Comparison of ENCODE assay signal across 22 mouse cellular contexts in genomic region chr11:115876438-115876837, GRCm38 (mm10). TPM values are rescaled to one million over a fixed set of nuclear protein-coding genes. Genes with fewer than 3 reads are reported as not detected.
A peak's percentile ranks its signal among the peaks of the same experiment; 100 is the strongest.
DNase-seq lines count a peak whose midpoint lies in the region; ATAC-seq and TF ChIP-seq lines count a peak whose summit lies in the region.
"Had no signal": no experiment of that assay in that cellular context is flagged by ENCODE, and none has a peak within 500 bp of the region (broad histone marks: within the 10 kb centered on the region; RNA-seq: fewer than 3 reads in every experiment).

No protein-coding gene starts in this region.

- no peak overlapping the region for H3K4me3 ChIP-seq in layer of hippocampus, adult 2 months
- H3K4me3 ChIP-seq in ES-Bruce4 (ENCODE audit: low read depth, low read length), result no peak overlapping the region
- H3K4me3 ChIP-seq in intestine, embryonic 14.5 days (ENCODE audit: low read depth, low read length), result no peak overlapping the region
- no peak overlapping the region for H3K4me3 ChIP-seq in left cerebral cortex, adult 2 months
- H3K4me3 ChIP-seq: heart, embryonic 13.5 days; liver, embryonic 15.5 days; midbrain, embryonic 12.5 days; myocyte; neural tube, embryonic 15.5 days had no signal

- TF ChIP-seq CTCF in layer of hippocampus, adult 2 months (conservative IDR thresholded peaks at IDR 0.05), result peak; percentile 30
- TF ChIP-seq CTCF in ES-Bruce4 (IDR thresholded peaks at IDR 0.05; ENCODE audit: low read depth, low read length), result peak; percentile 53
- no peak for TF ChIP-seq CTCF in left cerebral cortex, adult 2 months (IDR thresholded peaks at IDR 0.05)

- no peaks in the 10 kb centered on the region for H3K4me1 ChIP-seq in ES-Bruce4 (ENCODE audit: control insufficient read depth, insufficient read depth, low read length)
- no peaks in the 10 kb centered on the region for H3K4me1 ChIP-seq in intestine, embryonic 14.5 days (replicated peaks; ENCODE audit: control insufficient read depth, insufficient read depth, low read length)
- H3K4me1 ChIP-seq: midbrain, embryonic 12.5 days; neural tube, embryonic 15.5 days had no signal

- no peak overlapping the region for H3K27ac ChIP-seq in layer of hippocampus, adult 2 months
- H3K27ac ChIP-seq in ES-Bruce4 (ENCODE audit: insufficient read depth, low read length), result no peak overlapping the region
- H3K27ac ChIP-seq in intestine, embryonic 14.5 days (ENCODE audit: low read depth), result peak overlapping the region; percentile 71; the same call in 1 of the 2 replicates
- H3K27ac ChIP-seq in left cerebral cortex, adult 2 months, result no peak overlapping the region
- H3K27ac ChIP-seq: heart, embryonic 13.5 days; liver, embryonic 15.5 days; midbrain, embryonic 12.5 days; neural tube, embryonic 15.5 days had no signal

- no peak overlapping the region for H3K9ac ChIP-seq in ES-Bruce4 (ENCODE audit: low read depth, poor library complexity, severe bottlenecking)
- no peak overlapping the region for H3K9ac ChIP-seq in intestine, embryonic 14.5 days (ENCODE audit: low read length)
- H3K9ac ChIP-seq: heart, embryonic 13.5 days; liver, embryonic 15.5 days; midbrain, embryonic 12.5 days; neural tube, embryonic 15.5 days had no signal

- H3K4me2 ChIP-seq in intestine, embryonic 14.5 days (ENCODE audit: low read length), result no peak overlapping the region
- H3K4me2 ChIP-seq: heart, embryonic 13.5 days; liver, embryonic 15.5 days; midbrain, embryonic 12.5 days; neural tube, embryonic 15.5 days had no signal

- no peak for DNase-seq in layer of hippocampus, adult 2 months (ENCODE audit: low spot score in 2 of 2)
- no peak for DNase-seq in layer of hippocampus, adult 9-10 months (ENCODE audit: low spot score)
- peak; percentile 21 for DNase-seq in 416B (ENCODE audit: low read depth)
- no peak for DNase-seq in intestine, embryonic 14.5 days (ENCODE audit: low spot score)
- DNase-seq in left cerebral cortex, adult 2 months (ENCODE audit: extremely low spot score in 1 of 2, low spot score in 2 of 2), result no peak
- DNase-seq in ovary, postnatal 36 days (ENCODE audit: low spot score), result no peak
- DNase-seq: adrenal gland, postnatal 25 days; cerebellum, adult 9-10 months; heart, postnatal 4 days; lung, postnatal 4 days; retina, postnatal 1 day had no signal

- no peaks in the 10 kb centered on the region for H3K9me3 ChIP-seq in ES-Bruce4 (replicated peaks; ENCODE audit: control insufficient read depth, insufficient read depth, low read length, poor library complexity, severe bottlenecking)
- no peaks in the 10 kb centered on the region for H3K9me3 ChIP-seq in intestine, embryonic 14.5 days (ENCODE audit: control insufficient read depth, low read length)
- H3K9me3 ChIP-seq: heart, embryonic 13.5 days; liver, embryonic 15.5 days; midbrain, embryonic 12.5 days; neural tube, embryonic 15.5 days had no signal

- 79% methylated on average over 5 of the region's 5 CpGs for WGBS in intestine, embryonic 14.5 days

- TF ChIP-seq POLR2A in ES-Bruce4 (IDR thresholded peaks at IDR 0.05; ENCODE audit: insufficient read depth, low read length), result no peak

- intact Hi-C loops in left cerebral cortex, adult 2 months (cut with DNase I), result no loop called here

- H3K27me3 ChIP-seq in ES-Bruce4 (ENCODE audit: control insufficient read depth, insufficient read depth, low read length, poor library complexity, severe bottlenecking), result no peaks in the 10 kb centered on the region
- H3K27me3 ChIP-seq in intestine, embryonic 14.5 days (replicated peaks; ENCODE audit: control insufficient read depth, insufficient read depth, low read length), result no peaks in the 10 kb centered on the region
- H3K27me3 ChIP-seq: heart, embryonic 13.5 days; liver, embryonic 15.5 days; neural tube, embryonic 15.5 days had no signal

- no peak for TF ChIP-seq EP300 in ES-Bruce4 (IDR thresholded peaks at IDR 0.05; ENCODE audit: insufficient read depth, low read depth, low read length)

- no peaks in the 10 kb centered on the region for H3K36me3 ChIP-seq in ES-Bruce4 (ENCODE audit: control insufficient read depth, insufficient read depth, low read length, poor library complexity, severe bottlenecking)
- no peaks in the 10 kb centered on the region for H3K36me3 ChIP-seq in intestine, embryonic 14.5 days (ENCODE audit: control insufficient read depth, insufficient read depth, low read length)
- H3K36me3 ChIP-seq: heart, embryonic 13.5 days; liver, embryonic 15.5 days; midbrain, embryonic 12.5 days; neural tube, embryonic 15.5 days had no signal

- no peak for ATAC-seq in intestine, embryonic 14.5 days (replicated peaks; ENCODE audit: low FRiP score, low TSS enrichment, low read depth)
- ATAC-seq in megakaryocyte-erythroid progenitor cell, adult 5-6 weeks (replicated peaks; ENCODE audit: low FRiP score, low TSS enrichment, poor library complexity, severe bottlenecking), result no peak
- ATAC-seq: activated CD4-positive, CD25-positive, alpha-beta regulatory T cell, adult 4 months; hindbrain, embryonic 16.5 days had no signal

RNA-seq across cellular contexts. Expression of gene Myo15b, which starts 18.2 kb away (rescaled TPM):
- under 1 TPM; 0.22 to 0.41 TPM for total RNA-seq in layer of hippocampus, adult 2 months (2021)
- 1.6 and 4.2 TPM in 2 replicates for polyA plus RNA-seq in ES-Bruce4 (2011; ENCODE audit: insufficient read depth, insufficient read length, low read depth, missing spikeins)
- polyA plus RNA-seq in intestine, embryonic 14.5 days (2014; fragmentation: Nextera tagmentation; extraction: Ambion mirVana), result 32.9 and 44.8 TPM in 2 replicates
- under 1 TPM; 0.36 to 0.79 TPM for total RNA-seq in left cerebral cortex, adult 2 months (2021)
- total RNA-seq in megakaryocyte-erythroid progenitor cell, adult 5-6 weeks (2014; fragmentation: Nextera tagmentation), result 0.11 TPM in 1 of 2 replicates, not detected in the other
- 0.69 TPM in 1 of 2 replicates, not detected in the other for total RNA-seq in megakaryocyte-erythroid progenitor cell, adult 5-6 weeks (2017)
- polyA plus RNA-seq: activated CD4-positive, CD25-positive, alpha-beta regulatory T cell, adult 4 months had no signal

RNA-seq across cellular contexts. Expression of gene Smim5, which starts 23.3 kb away (rescaled TPM):
- total RNA-seq in layer of hippocampus, adult 2 months (2021), result 1 to 10 TPM in 1 of 2 experiments, under 1 TPM in 1; 0.54 to 1.3 TPM
- polyA plus RNA-seq in ES-Bruce4 (2011; ENCODE audit: insufficient read depth, insufficient read length, low read depth, missing spikeins), result not detected in 2 replicates
- 1.1 and 2.5 TPM in 2 replicates for polyA plus RNA-seq in intestine, embryonic 14.5 days (2014; fragmentation: Nextera tagmentation; extraction: Ambion mirVana)
- total RNA-seq in left cerebral cortex, adult 2 months (2021), result under 1 TPM in 1 of 2 experiments, not detected in 1; 0.52 TPM
- total RNA-seq in megakaryocyte-erythroid progenitor cell, adult 5-6 weeks (2014; fragmentation: Nextera tagmentation), result 40.3 and 83.8 TPM in 2 replicates
- total RNA-seq in megakaryocyte-erythroid progenitor cell, adult 5-6 weeks (2017), result 24.6 and 29.4 TPM in 2 replicates

RNA-seq across cellular contexts. Expression of gene Smim6, which starts 35.4 kb away (rescaled TPM):
- not detected for total RNA-seq in layer of hippocampus, adult 2 months (2021)
- not detected in 2 replicates for polyA plus RNA-seq in ES-Bruce4 (2011; ENCODE audit: insufficient read depth, insufficient read length, low read depth, missing spikeins)
- polyA plus RNA-seq in intestine, embryonic 14.5 days (2014; fragmentation: Nextera tagmentation; extraction: Ambion mirVana), result 16.9 and 24.5 TPM in 2 replicates
- not detected for total RNA-seq in left cerebral cortex, adult 2 months (2021)
- total RNA-seq in megakaryocyte-erythroid progenitor cell, adult 5-6 weeks (2014; fragmentation: Nextera tagmentation), result 2.0 and 5.2 TPM in 2 replicates
- total RNA-seq in megakaryocyte-erythroid progenitor cell, adult 5-6 weeks (2017), result not detected in 2 replicates
- total RNA-seq: adrenal gland, postnatal 25 days; layer of hippocampus, adult 18-20 months; left cerebral cortex, adult 8-10 months had no signal

RNA-seq across cellular contexts. Expression of gene Llgl2, which starts 52.6 kb away (rescaled TPM):
- total RNA-seq in layer of hippocampus, adult 2 months (2021), result 1 to 10 TPM; 1.6 to 2.3 TPM
- 92.1 and 99.1 TPM in 2 replicates for polyA plus RNA-seq in ES-Bruce4 (2011; ENCODE audit: insufficient read depth, insufficient read length, low read depth, missing spikeins)
- 46.3 and 59.2 TPM in 2 replicates for polyA plus RNA-seq in intestine, embryonic 14.5 days (2014; fragmentation: Nextera tagmentation; extraction: Ambion mirVana)
- 1 to 10 TPM; 2.3 to 3.6 TPM for total RNA-seq in left cerebral cortex, adult 2 months (2021)
- total RNA-seq in megakaryocyte-erythroid progenitor cell, adult 5-6 weeks (2014; fragmentation: Nextera tagmentation), result 8.9 and 12.7 TPM in 2 replicates
- total RNA-seq in megakaryocyte-erythroid progenitor cell, adult 5-6 weeks (2017), result 4.0 and 8.0 TPM in 2 replicates

RNA-seq across cellular contexts. Expression of gene Sap30bp, which starts 56.6 kb away (rescaled TPM):
- 10 to 100 TPM; 40.8 to 47.0 TPM for total RNA-seq in layer of hippocampus, adult 2 months (2021)
- polyA plus RNA-seq in ES-Bruce4 (2011; ENCODE audit: insufficient read depth, insufficient read length, low read depth, missing spikeins), result 51.1 and 55.9 TPM in 2 replicates
- polyA plus RNA-seq in intestine, embryonic 14.5 days (2014; fragmentation: Nextera tagmentation; extraction: Ambion mirVana), result 37.3 and 38.6 TPM in 2 replicates
- 10 to 100 TPM; 46.7 to 50.1 TPM for total RNA-seq in left cerebral cortex, adult 2 months (2021)
- total RNA-seq in megakaryocyte-erythroid progenitor cell, adult 5-6 weeks (2014; fragmentation: Nextera tagmentation), result 20.8 and 33.2 TPM in 2 replicates
- total RNA-seq in megakaryocyte-erythroid progenitor cell, adult 5-6 weeks (2017), result 251 and 314 TPM in 2 replicates

Comparison
In these comparisons a context has a peak if more than half of its experiments do, and no peak if none do; other contexts are left out.
1. RNA of gene Smim5, which starts 23.3 kb away (total RNA-seq): 24.6 to 83.8 TPM in megakaryocyte-erythroid progenitor cell, adult 5-6 weeks; 0.54 to 1.3 TPM in layer of hippocampus, adult 2 months and 0.52 TPM in left cerebral cortex, adult 2 months; every median in the first group is over 10 times any median in the second.